Comparison of ENCODE assay signal across 15 mouse cellular contexts in genomic region chr10:88392181-88392847, GRCm38 (mm10). TPM values are rescaled to one million over a fixed set of nuclear protein-coding genes. Genes with fewer than 3 reads are reported as not detected.
DNase-seq lines count a peak whose midpoint lies in the region; ATAC-seq and TF ChIP-seq lines count a peak whose summit lies in the region.
"Had no signal": no experiment of that assay in that cellular context is flagged by ENCODE, and none has a peak within 500 bp of the region (broad histone marks: within the 10 kb centered on the region; RNA-seq: fewer than 3 reads in every experiment).

No protein-coding gene starts in this region.

- no peak overlapping the region for H3K4me3 ChIP-seq in embryonic facial prominence, embryonic 14.5 days (ENCODE audit: low read depth, low read length)
- no peak overlapping the region for H3K4me3 ChIP-seq in embryonic facial prominence, embryonic 10.5 days
- H3K4me3 ChIP-seq in lung, postnatal 0 days (ENCODE audit: low read depth, low read length): no peak overlapping the region
- H3K4me3 ChIP-seq in macrophage (ENCODE audit: inconsistent target): no peak overlapping the region

- no peaks in the 10 kb centered on the region for H3K27me3 ChIP-seq in embryonic facial prominence, embryonic 14.5 days (replicated peaks; ENCODE audit: control insufficient read depth, insufficient read depth, low read length)
- H3K27me3 ChIP-seq in embryonic facial prominence, embryonic 10.5 days (replicated peaks; ENCODE audit: low read depth, poor library complexity, severe bottlenecking): no peaks in the 10 kb centered on the region
- H3K27me3 ChIP-seq in lung, postnatal 0 days (replicated peaks; ENCODE audit: insufficient read depth, low read length): no peaks in the 10 kb centered on the region
- H3K27me3 ChIP-seq: Patski had no signal

- peaks cover 13% of the 10 kb centered on the region for H3K4me1 ChIP-seq in embryonic facial prominence, embryonic 14.5 days (ENCODE audit: control insufficient read depth, insufficient read depth, low read length)
- H3K4me1 ChIP-seq in embryonic facial prominence, embryonic 10.5 days: peaks cover 16% of the 10 kb centered on the region
- peaks cover 6% of the 10 kb centered on the region; the same call in 1 of the 2 replicates for H3K4me1 ChIP-seq in lung, postnatal 0 days (ENCODE audit: insufficient read depth, low read depth, low read length)

- H3K9me3 ChIP-seq in embryonic facial prominence, embryonic 14.5 days (ENCODE audit: control insufficient read depth, low read length): no peaks in the 10 kb centered on the region
- no peaks in the 10 kb centered on the region for H3K9me3 ChIP-seq in embryonic facial prominence, embryonic 10.5 days
- no peaks in the 10 kb centered on the region for H3K9me3 ChIP-seq in lung, postnatal 0 days (ENCODE audit: low read length)

- peak; percentile 75; the same call in 1 of the 2 replicates for ATAC-seq in embryonic facial prominence, embryonic 14.5 days (ENCODE audit: low read depth)
- 0 out of 2 replicates have a peak, but pooled peaks have one; percentile 35 for ATAC-seq in lung, postnatal 0 days
- ATAC-seq: intestine, postnatal 0 days; Patski had no signal

- H3K27ac ChIP-seq in embryonic facial prominence, embryonic 14.5 days (replicated peaks; ENCODE audit: low read depth, low read length): no peak overlapping the region
- no peak overlapping the region for H3K27ac ChIP-seq in embryonic facial prominence, embryonic 10.5 days (replicated peaks)
- H3K27ac ChIP-seq in lung, postnatal 0 days (ENCODE audit: low read length): no peak overlapping the region
- peak overlapping the region; percentile 78 for H3K27ac ChIP-seq in macrophage

- peak; percentile 36 for DNase-seq in embryonic facial prominence, embryonic 14.5 days (ENCODE audit: low spot score)
- no peak for DNase-seq in embryonic facial prominence, embryonic 10.5 days (ENCODE audit: low spot score)
- DNase-seq in lung, postnatal 0 days (ENCODE audit: low spot score): no peak
- no peak for DNase-seq in lung, postnatal 10 days
- DNase-seq in layer of hippocampus, adult 11-12 months (ENCODE audit: low spot score): peak; percentile 40
- no peak for DNase-seq in MN1 (ENCODE audit: low spot score)
- DNase-seq in spleen, postnatal 4 days (ENCODE audit: low spot score in 2 of 2): no peak
- DNase-seq: cerebellum, adult 11 months; kidney, postnatal 14 days; lung, adult 2 months; midbrain, embryonic 14.5 days; thymus, adult 18-20 months had no signal

- peaks cover 100% of the 10 kb centered on the region for H3K79me2 ChIP-seq in macrophage (ENCODE audit: inconsistent target)

- H3K4me2 ChIP-seq in embryonic facial prominence, embryonic 14.5 days (ENCODE audit: low read depth, low read length): no peak overlapping the region
- H3K4me2 ChIP-seq in lung, postnatal 0 days (replicated peaks; ENCODE audit: low read depth, low read length): no peak overlapping the region

- H3K36me3 ChIP-seq in embryonic facial prominence, embryonic 14.5 days (ENCODE audit: control insufficient read depth, insufficient read depth, low read length): no peaks in the 10 kb centered on the region
- no peaks in the 10 kb centered on the region; the same call in 1 of the 2 replicates for H3K36me3 ChIP-seq in embryonic facial prominence, embryonic 10.5 days (replicated peaks)
- no peaks in the 10 kb centered on the region for H3K36me3 ChIP-seq in lung, postnatal 0 days (ENCODE audit: insufficient read depth, low read length)
- H3K36me3 ChIP-seq in macrophage (ENCODE audit: inconsistent target): no peaks in the 10 kb centered on the region

- TF ChIP-seq CTCF in lung, postnatal 0 days (IDR thresholded peaks at IDR 0.05): no peak

- TF ChIP-seq EP300 in lung, postnatal 0 days (IDR thresholded peaks at IDR 0.05): no peak

- H3K9ac ChIP-seq in embryonic facial prominence, embryonic 14.5 days (ENCODE audit: low read depth, low read length): no peak overlapping the region
- H3K9ac ChIP-seq in lung, postnatal 0 days (replicated peaks; ENCODE audit: low read depth): no peak overlapping the region

- WGBS in embryonic facial prominence, embryonic 14.5 days: 86% methylated on average over 9 of the region's 9 CpGs
- 88% methylated on average over 9 of the region's 9 CpGs for WGBS in embryonic facial prominence, embryonic 10.5 days
- 79% methylated on average over 9 of the region's 9 CpGs for WGBS in lung, postnatal 0 days
- 79% methylated on average over 9 of the region's 9 CpGs for WGBS in macrophage (ENCODE audit: missing documents)

RNA-seq across cellular contexts. Expression of gene Gnptab, which starts 13.4 kb away (rescaled TPM):
- polyA plus RNA-seq in embryonic facial prominence, embryonic 14.5 days (2014; fragmentation: Nextera tagmentation; extraction: Ambion mirVana): 9.2 and 9.4 TPM in 2 replicates
- polyA plus RNA-seq in embryonic facial prominence, embryonic 10.5 days (2016; fragmentation: Nextera tagmentation; extraction: Ambion mirVana): 8.4 and 9.0 TPM in 2 replicates
- 9.9 and 10.2 TPM in 2 replicates for polyA plus RNA-seq in lung, postnatal 0 days (2015; fragmentation: Nextera tagmentation; extraction: Ambion mirVana)
- 100 to 1,000 TPM in 13 of 26 experiments, 10 to 100 TPM in 13; 28.8 to 151 (median 99.6) TPM for total RNA-seq in macrophage (2018; cell fraction: chromatin; rRNA removed)
- total RNA-seq in macrophage (2018; cell fraction: cytosol; rRNA removed): 10 to 100 TPM; 32.2 to 72.7 (median 51.5) TPM
- total RNA-seq in macrophage (2018; cell fraction: nucleus; rRNA removed): 100 to 1,000 TPM in 5 of 26 experiments, 10 to 100 TPM in 21; 45.1 to 176 (median 89.0) TPM
- 34.0 to 83.1 TPM (median 76.6 TPM) in 3 replicates for polyA plus RNA-seq in macrophage (2018)

RNA-seq across cellular contexts. Expression of gene Dram1, which starts 13.4 kb away (rescaled TPM):
- polyA plus RNA-seq in embryonic facial prominence, embryonic 14.5 days (2014; fragmentation: Nextera tagmentation; extraction: Ambion mirVana): 4.9 and 5.7 TPM in 2 replicates
- polyA plus RNA-seq in embryonic facial prominence, embryonic 10.5 days (2016; fragmentation: Nextera tagmentation; extraction: Ambion mirVana): 0.29 and 0.39 TPM in 2 replicates
- 232 and 257 TPM in 2 replicates for polyA plus RNA-seq in lung, postnatal 0 days (2015; fragmentation: Nextera tagmentation; extraction: Ambion mirVana)
- total RNA-seq in macrophage (2018; cell fraction: chromatin; rRNA removed): 10 to 100 TPM in 23 of 26 experiments, 1 to 10 TPM in 3; 7.2 to 72.1 (median 20.8) TPM
- total RNA-seq in macrophage (2018; cell fraction: cytosol; rRNA removed): 10 to 100 TPM; 13.4 to 41.9 (median 20.7) TPM
- total RNA-seq in macrophage (2018; cell fraction: nucleus; rRNA removed): 100 to 1,000 TPM in 2 of 26 experiments, 10 to 100 TPM in 24; 17.4 to 114 (median 41.6) TPM
- polyA plus RNA-seq in macrophage (2018): 15.4 to 26.6 TPM (median 23.8 TPM) in 3 replicates

Comparison
In these comparisons a context has a peak if more than half of its experiments do, and no peak if none do; other contexts are left out.
1. DNase-seq: peak in embryonic facial prominence, embryonic 14.5 days (single experiment) and layer of hippocampus, adult 11-12 months (single experiment); none in embryonic facial prominence, embryonic 10.5 days (single experiment), lung, postnatal 0 days (single experiment), lung, postnatal 10 days (single experiment), MN1 (single experiment) and spleen, postnatal 4 days (0 of 2).